Comparison of ENCODE assay signal across 9 mouse cellular contexts in genomic region chr11:120228116-120228890, GRCm38 (mm10). TPM values are rescaled to one million over a fixed set of nuclear protein-coding genes. Genes with fewer than 3 reads are reported as not detected.
DNase-seq lines count a peak whose midpoint lies in the region; ATAC-seq and TF ChIP-seq lines count a peak whose summit lies in the region.
"Had no signal": no experiment of that assay in that cellular context is flagged by ENCODE, and none has a peak within 500 bp of the region (broad histone marks: within the 10 kb centered on the region; RNA-seq: fewer than 3 reads in every experiment).

No protein-coding gene starts in this region.

- peak; percentile 12 for DNase-seq in embryo, embryonic 10 days (ENCODE audit: low spot score)
- DNase-seq in embryo, embryonic 9.5 days (ENCODE audit: extremely low spot score), result no peak
- DNase-seq in liver, embryonic 13.5 days, result no peak
- no peak for DNase-seq in natural killer cell, adult 2 months (ENCODE audit: low spot score in 2 of 2)
- no peak for DNase-seq in spleen, postnatal 10 days (ENCODE audit: low spot score in 2 of 2)
- no peak for DNase-seq in left cerebral cortex, adult 11 months (ENCODE audit: low spot score)

- TF ChIP-seq CTCF in cortical plate, adult 2 months (IDR thresholded peaks at IDR 0.05; ENCODE audit: extremely low read depth, insufficient read depth, low read length), result no peak

- H3K9me3 ChIP-seq in hindbrain, embryonic 12.5 days (replicated peaks), result no peaks in the 10 kb centered on the region
- no peaks in the 10 kb centered on the region for H3K9me3 ChIP-seq in liver, embryonic 13.5 days (replicated peaks)
- H3K9me3 ChIP-seq: liver, embryonic 15.5 days had no signal

- peak overlapping the region; percentile 75 for H3K27ac ChIP-seq in cortical plate, adult 2 months (ENCODE audit: insufficient read depth, low read length)
- H3K27ac ChIP-seq in hindbrain, embryonic 12.5 days, result peak overlapping the region; percentile 99
- H3K27ac ChIP-seq in liver, embryonic 13.5 days, result no peak overlapping the region; the same call in 1 of the 2 replicates
- H3K27ac ChIP-seq: liver, embryonic 15.5 days had no signal

- WGBS in hindbrain, embryonic 12.5 days, result 36% methylated on average over 9 of the region's 9 CpGs
- 52% methylated on average over 9 of the region's 9 CpGs for WGBS in liver, embryonic 13.5 days (ENCODE audit: insufficient replicate concordance)

- peaks cover 3% of the 10 kb centered on the region for H3K4me1 ChIP-seq in cortical plate, adult 2 months (ENCODE audit: control insufficient read depth, insufficient read depth, low read length)
- H3K4me1 ChIP-seq in hindbrain, embryonic 12.5 days, result peaks cover 77% of the 10 kb centered on the region
- peaks cover 92% of the 10 kb centered on the region for H3K4me1 ChIP-seq in liver, embryonic 13.5 days (replicated peaks)

- ATAC-seq in hindbrain, embryonic 12.5 days (ENCODE audit: low FRiP score), result no peak
- no peak for ATAC-seq in liver, embryonic 13.5 days (ENCODE audit: low read depth)

- H3K27me3 ChIP-seq in hindbrain, embryonic 12.5 days, result no peaks in the 10 kb centered on the region
- peaks cover 96% of the 10 kb centered on the region for H3K27me3 ChIP-seq in liver, embryonic 13.5 days

- H3K9ac ChIP-seq in hindbrain, embryonic 12.5 days, result peak overlapping the region; percentile 97
- H3K9ac ChIP-seq in liver, embryonic 13.5 days, result no peak overlapping the region
- H3K9ac ChIP-seq: liver, embryonic 15.5 days had no signal

- no peaks in the 10 kb centered on the region for H3K36me3 ChIP-seq in hindbrain, embryonic 12.5 days
- H3K36me3 ChIP-seq in liver, embryonic 13.5 days, result no peaks in the 10 kb centered on the region
- H3K36me3 ChIP-seq: liver, embryonic 15.5 days had no signal

- no peak overlapping the region for H3K4me3 ChIP-seq in cortical plate, adult 2 months (ENCODE audit: insufficient read depth, low read length)
- peak overlapping the region; percentile 91 for H3K4me3 ChIP-seq in hindbrain, embryonic 12.5 days
- H3K4me3 ChIP-seq in liver, embryonic 13.5 days (replicated peaks), result no peak overlapping the region
- H3K4me3 ChIP-seq: liver, embryonic 15.5 days had no signal

- peak overlapping the region; percentile 96 for H3K4me2 ChIP-seq in hindbrain, embryonic 12.5 days (replicated peaks)
- H3K4me2 ChIP-seq in liver, embryonic 13.5 days, result 0 out of 2 replicates have a peak overlapping the region, but pooled peaks have one; percentile 95

- no peak for TF ChIP-seq POLR2A in cortical plate, adult 2 months (IDR thresholded peaks at IDR 0.05; ENCODE audit: extremely low read depth, insufficient read depth, low read length)

RNA-seq across cellular contexts. Expression of gene Bahcc1, which starts 4.4 kb away (rescaled TPM):
- 10.1 and 10.2 TPM in 2 replicates for polyA plus RNA-seq in cortical plate, adult 2 months (2012; rRNA removed)
- polyA plus RNA-seq in hindbrain, embryonic 12.5 days (2016; fragmentation: Nextera tagmentation; extraction: Ambion mirVana), result 21.9 and 23.8 TPM in 2 replicates
- polyA plus RNA-seq in liver, embryonic 13.5 days (2015; fragmentation: Nextera tagmentation; extraction: Ambion mirVana), result 1.3 and 1.4 TPM in 2 replicates
